Mouse (Mus musculus) layer of hippocampus, adult 11-12 months (tissue): ENCODE results near the gene Pakap.
"Not testable (repeated sequence)": the region's sequence is repeated elsewhere in the genome, so short reads cannot be mapped to it uniquely, and the experiment has no call there.

Experiments
- DNase-seq: peaks from one replicate; pipeline ENCODE4 v3.0.0; 2022; ENCODE audit warnings: low spot score

Pakap gene

GRCm38 (mm10) chr4:57879804-57880357, 311.9 kb downstream of the Pakap start:
- peak; percentile 86 for DNase-seq

GRCm38 (mm10) chr4:57883520-57884421, 315.8 kb downstream of the Pakap start:
- DNase-seq: no peak

GRCm38 (mm10) chr4:57884511-57884910, 316.5 kb downstream of the Pakap start:
- DNase-seq: no peak

GRCm38 (mm10) chr4:57885186-57885585, 317.2 kb downstream of the Pakap start:
- DNase-seq: no peak

- DNase-seq: no peak
Observed at GRCm38 (mm10) chr4:57886066-57886887, 318.3 kb downstream of the Pakap start.

GRCm38 (mm10) chr4:57886888-57887230, 318.9 kb downstream of the Pakap start:
- DNase-seq: no peak

GRCm38 (mm10) chr4:57888246-57888645, 320.3 kb downstream of the Pakap start:
- no peak for DNase-seq

GRCm38 (mm10) chr4:57888978-57889377, 321.0 kb downstream of the Pakap start:
- not testable (repeated sequence) for DNase-seq

- DNase-seq: no peak
Observed at GRCm38 (mm10) chr4:57889773-57890172, 321.8 kb downstream of the Pakap start.

GRCm38 (mm10) chr4:57892001-57892586, 324.1 kb downstream of the Pakap start:
- no peak for DNase-seq

GRCm38 (mm10) chr4:57895140-57895539, 327.2 kb downstream of the Pakap start:
- DNase-seq: no peak

- DNase-seq: no peak
Observed at GRCm38 (mm10) chr4:57895902-57896301, 327.9 kb downstream of the Pakap start.

GRCm38 (mm10) chr4:57896631-57897030, 328.7 kb downstream of the Pakap start:
- no peak for DNase-seq

- peak; percentile 35 for DNase-seq
Observed at GRCm38 (mm10) chr4:57901210-57901609, 333.2 kb downstream of the Pakap start.

GRCm38 (mm10) chr4:57902619-57903018, 334.6 kb downstream of the Pakap start:
- DNase-seq: no peak

- DNase-seq: peak; percentile 57
Observed at GRCm38 (mm10) chr4:57904211-57904610, 336.2 kb downstream of the Pakap start.

GRCm38 (mm10) chr4:57904638-57905037, 336.7 kb downstream of the Pakap start:
- DNase-seq: no peak

GRCm38 (mm10) chr4:57906708-57907107, 338.7 kb downstream of the Pakap start:
- DNase-seq: no peak

- DNase-seq: no peak
Observed at GRCm38 (mm10) chr4:57908860-57909259, 340.9 kb downstream of the Pakap start.

- DNase-seq: no peak
Observed at GRCm38 (mm10) chr4:57913021-57913420, 345.0 kb downstream of the Pakap start.

GRCm38 (mm10) chr4:57914193-57915190, 346.5 kb downstream of the Pakap start:
- no peak for DNase-seq
